Mouse (Mus musculus): Measurements from ENCODE around the gene Olfr1251. TPM values are rescaled to one million over a fixed set of nuclear protein-coding genes. Genes with fewer than 3 reads are reported as not detected.
"Not testable (repeated sequence)": the region's sequence is repeated elsewhere in the genome, so short reads cannot be mapped to it uniquely, and the experiment has no call there.

Gene Olfr1251
- 0.20 TPM for polyA plus RNA-seq (2012; fragmentation: generic; extraction: Trizol)

DNA sequence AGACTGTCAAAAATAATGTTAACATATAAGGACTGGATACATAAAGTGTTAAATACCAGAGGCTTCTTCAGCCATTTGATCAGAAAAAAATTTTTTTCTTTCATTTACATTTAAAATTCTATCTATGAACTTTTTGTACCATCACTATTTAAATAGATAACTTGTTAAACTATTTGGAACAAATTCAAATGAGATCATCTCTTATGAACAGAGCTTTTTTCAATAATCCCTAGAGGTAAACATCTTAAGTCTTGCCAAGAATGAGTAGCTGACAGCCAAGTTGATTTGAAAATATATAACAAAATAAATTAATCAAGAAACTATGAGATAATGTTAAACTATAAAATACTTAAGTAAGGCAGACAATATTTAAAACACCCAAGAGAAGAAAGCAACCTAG is at the start of gene Olfr1251:
Gene Olfr1251 (minus strand): TSS at position 101 of the 400 bp plus-strand sequence.
- H3ac ChIP-seq (ENCODE audit: control insufficient read depth, insufficient read length) = no peak within 1 kb of the TSS
- H3K4me2 ChIP-seq (ENCODE audit: low read depth) = no peak within 1 kb of the TSS
- H3K36me3 ChIP-seq (ENCODE audit: control insufficient read depth, insufficient read depth) = peaks cover 11% of the 10 kb centered on the region
- no peak for TF ChIP-seq REST (IDR thresholded peaks at IDR 0.05; ENCODE audit: insufficient read depth, insufficient read length)
- no peak for TF ChIP-seq SRF (IDR thresholded peaks at IDR 0.05; ENCODE audit: control insufficient read depth, insufficient read length, low read depth)
- TF ChIP-seq CEBPB (IDR thresholded peaks at IDR 0.05; ENCODE audit: insufficient read depth, poor library complexity, severe bottlenecking) = no peak
- TF ChIP-seq TCF3 (IDR thresholded peaks at IDR 0.05; ENCODE audit: insufficient read length, low read depth) = no peak
- no peak for TF ChIP-seq POLR2A (IDR thresholded peaks at IDR 0.05; ENCODE audit: insufficient read length, low read depth)
- no peak for TF ChIP-seq MYOG (IDR thresholded peaks at IDR 0.05; ENCODE audit: control insufficient read depth in 1 of 3, insufficient read depth in 1 of 3, insufficient read length in 2 of 3, low read depth in 2 of 3)
- TF ChIP-seq POLR2AphosphoS2 (IDR thresholded peaks at IDR 0.05; ENCODE audit: insufficient read length, low read depth) = no peak
- TF ChIP-seq E2F4 (IDR thresholded peaks at IDR 0.05; ENCODE audit: insufficient read depth) = no peak
- TF ChIP-seq TCF12 (IDR thresholded peaks at IDR 0.05; ENCODE audit: insufficient read depth, poor library complexity, severe bottlenecking) = no peak
- TF ChIP-seq MAX (IDR thresholded peaks at IDR 0.05; ENCODE audit: low read depth) = no peak
- no peak for TF ChIP-seq MYOD1 (IDR thresholded peaks at IDR 0.05; ENCODE audit: control insufficient read depth in 1 of 3, insufficient read length in 2 of 3, low read depth in 2 of 3)
- TF ChIP-seq USF1 (IDR thresholded peaks at IDR 0.05; ENCODE audit: low read depth) = no peak
- H3K4me3 ChIP-seq = no peak within 1 kb of the TSS
- H3K79me2 ChIP-seq (ENCODE audit: control insufficient read depth, insufficient read depth) = no peaks in the 10 kb centered on the region
- no peaks in the 10 kb centered on the region for H3K27me3 ChIP-seq (ENCODE audit: control insufficient read depth, insufficient read depth, insufficient read length)

- TF ChIP-seq POLR2AphosphoS2 (IDR thresholded peaks at IDR 0.05; ENCODE audit: insufficient read length, low read depth) (no peak), MAX (IDR thresholded peaks at IDR 0.05; ENCODE audit: low read depth) (no peak)
These were observed 20.2 kb upstream of the Olfr1251 start for GRCm38 (mm10) chr2:89691980-89692379.

DNA sequence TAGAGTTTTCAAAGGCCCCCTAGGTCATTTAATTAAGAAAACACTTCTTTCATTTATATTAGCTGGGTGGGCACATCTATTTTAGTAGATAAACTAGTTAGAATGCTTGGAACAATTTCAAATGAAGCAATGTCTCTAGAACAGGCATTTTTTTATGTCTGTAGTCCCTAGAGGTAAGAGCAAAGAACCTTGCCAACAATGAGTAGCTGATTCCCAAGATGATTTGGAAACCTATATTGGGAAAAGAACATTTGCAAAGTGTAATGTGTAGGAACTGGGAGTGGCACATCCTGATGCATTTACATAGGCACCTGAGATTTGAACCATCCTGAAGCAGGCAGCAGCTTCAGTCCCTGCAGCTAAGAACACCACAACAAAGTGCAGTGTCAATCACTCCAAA is 10.4 kb downstream of the Olfr1251 start, which contains the start of gene Olfr1250:
Gene Olfr1250 (minus strand): TSS at position 101 of the 400 bp plus-strand sequence.
- Histone ChIP-seq H3K27me3 (ENCODE audit: control insufficient read depth, insufficient read depth, insufficient read length) (no peaks in the 10 kb centered on the region), H3ac (ENCODE audit: control insufficient read depth, insufficient read length) (no peak within 1 kb of the TSS), H3K36me3 (ENCODE audit: control insufficient read depth, insufficient read depth) (no peaks in the 10 kb centered on the region), H3K79me2 (ENCODE audit: control insufficient read depth, insufficient read depth) (no peaks in the 10 kb centered on the region), H3K4me3 (no peak within 1 kb of the TSS), H3K4me2 (ENCODE audit: low read depth) (no peak within 1 kb of the TSS)
- TF ChIP-seq REST (IDR thresholded peaks at IDR 0.05; ENCODE audit: insufficient read depth, insufficient read length) = no peak
- TF ChIP-seq MYOD1 (IDR thresholded peaks at IDR 0.05; ENCODE audit: control insufficient read depth in 1 of 3, insufficient read length in 2 of 3, low read depth in 2 of 3) = no peak
- TF ChIP-seq MYOG (IDR thresholded peaks at IDR 0.05; ENCODE audit: control insufficient read depth in 1 of 3, insufficient read depth in 1 of 3, insufficient read length in 2 of 3, low read depth in 2 of 3) = no peak
- no peak for TF ChIP-seq USF1 (IDR thresholded peaks at IDR 0.05; ENCODE audit: low read depth)
- TF ChIP-seq SRF (IDR thresholded peaks at IDR 0.05; ENCODE audit: control insufficient read depth, insufficient read length, low read depth) = no peak
- TF ChIP-seq E2F4 (IDR thresholded peaks at IDR 0.05; ENCODE audit: insufficient read depth) = no peak
- TF ChIP-seq POLR2A (IDR thresholded peaks at IDR 0.05; ENCODE audit: insufficient read length, low read depth) = no peak
- TF ChIP-seq MAX (IDR thresholded peaks at IDR 0.05; ENCODE audit: low read depth) = no peak
- TF ChIP-seq TCF3 (IDR thresholded peaks at IDR 0.05; ENCODE audit: insufficient read length, low read depth) = no peak
- no peak for TF ChIP-seq TCF12 (IDR thresholded peaks at IDR 0.05; ENCODE audit: insufficient read depth, poor library complexity, severe bottlenecking)
- no peak for TF ChIP-seq POLR2AphosphoS2 (IDR thresholded peaks at IDR 0.05; ENCODE audit: insufficient read length, low read depth)
- TF ChIP-seq CEBPB (IDR thresholded peaks at IDR 0.05; ENCODE audit: insufficient read depth, poor library complexity, severe bottlenecking) = no peak

More at GRCm38 (mm10) chr2:89691980-89692379, 20.2 kb upstream of the Olfr1251 start:
- Histone ChIP-seq H3K27me3 (ENCODE audit: control insufficient read depth, insufficient read depth, insufficient read length) (no peaks in the 10 kb centered on the region), H3ac (ENCODE audit: control insufficient read depth, insufficient read length) (no peak overlapping the region), H3K36me3 (ENCODE audit: control insufficient read depth, insufficient read depth) (no peaks in the 10 kb centered on the region), H3K4me2 (ENCODE audit: low read depth) (no peak overlapping the region), H3K4me3 (no peak overlapping the region), H3K79me2 (ENCODE audit: control insufficient read depth, insufficient read depth) (no peaks in the 10 kb centered on the region)

DNA sequence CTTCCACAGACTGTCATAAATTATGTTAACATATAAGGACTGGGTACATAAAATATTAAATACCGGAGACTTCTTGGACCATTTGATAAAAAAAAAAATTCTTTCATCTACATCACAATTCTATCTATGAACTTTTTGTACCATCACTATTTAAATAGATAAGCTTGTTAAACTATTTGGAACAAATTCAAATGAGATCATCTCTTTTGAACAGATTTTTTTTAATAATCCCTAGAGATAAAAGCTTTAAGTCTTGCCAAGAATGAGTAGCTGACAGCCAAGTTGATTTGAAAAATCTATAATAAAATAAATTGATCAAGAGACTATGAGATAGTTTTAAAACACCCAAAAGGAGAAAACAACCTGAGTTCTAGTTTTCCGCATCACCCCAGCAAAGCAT is 36.9 kb downstream of the Olfr1251 start, which contains the start of gene Olfr1249:
Gene Olfr1249 (minus strand): TSS at position 101 of the 400 bp plus-strand sequence.
- H3K36me3 ChIP-seq (ENCODE audit: control insufficient read depth, insufficient read depth) = no peaks in the 10 kb centered on the region
- no peak within 1 kb of the TSS for H3K4me2 ChIP-seq (ENCODE audit: low read depth)
- no peak for TF ChIP-seq SRF (IDR thresholded peaks at IDR 0.05; ENCODE audit: control insufficient read depth, insufficient read length, low read depth)
- no peak for TF ChIP-seq POLR2A (IDR thresholded peaks at IDR 0.05; ENCODE audit: insufficient read length, low read depth)
- H3K27me3 ChIP-seq (ENCODE audit: control insufficient read depth, insufficient read depth, insufficient read length) = no peaks in the 10 kb centered on the region
- no peak within 1 kb of the TSS for H3K4me3 ChIP-seq
- no peaks in the 10 kb centered on the region for H3K79me2 ChIP-seq (ENCODE audit: control insufficient read depth, insufficient read depth)
- H3ac ChIP-seq (ENCODE audit: control insufficient read depth, insufficient read length) = no peak within 1 kb of the TSS

DNA sequence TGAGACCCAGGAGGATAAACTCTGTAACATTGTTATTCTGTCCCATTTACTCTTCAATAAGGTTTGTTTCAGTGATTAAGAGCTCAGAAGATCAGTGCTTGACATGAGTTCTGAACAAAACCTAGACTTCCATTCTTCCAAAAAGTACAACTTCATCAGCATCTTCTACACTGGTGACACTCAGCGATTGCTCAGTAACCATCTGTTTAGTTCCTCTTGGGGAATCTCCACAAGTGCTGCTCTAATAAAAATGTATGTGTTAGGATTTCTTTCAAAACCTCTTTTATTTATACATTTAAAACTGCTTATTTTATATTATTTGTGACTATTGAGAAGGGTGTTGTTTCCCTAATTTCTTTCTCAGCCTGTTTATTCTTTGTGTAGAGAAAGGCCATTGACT is 53.6 kb downstream of the Olfr1251 start, which contains the start of gene Olfr1248:
Gene Olfr1248 (minus strand): TSS at position 101 of the 400 bp plus-strand sequence.
- H3K4me3 ChIP-seq; H3K36me3 ChIP-seq (ENCODE audit: control insufficient read depth, insufficient read depth); H3K27me3 ChIP-seq (ENCODE audit: control insufficient read depth, insufficient read depth, insufficient read length); H3ac ChIP-seq (ENCODE audit: control insufficient read depth, insufficient read length); H3K79me2 ChIP-seq (ENCODE audit: control insufficient read depth, insufficient read depth); H3K4me2 ChIP-seq (ENCODE audit: low read depth): not testable (repeated sequence)

Other genes starting within 250 kb of the Olfr1251 start
- gene Olfr1240, start 228.9 kb downstream of the Olfr1251 start, polyA plus RNA-seq (2012; fragmentation: generic; extraction: Trizol) = not detected
- gene Olfr1241, start 184.8 kb downstream of the Olfr1251 start, polyA plus RNA-seq (2012; fragmentation: generic; extraction: Trizol) = not detected
- not detected for gene Olfr1242, start 173.6 kb downstream of the Olfr1251 start, polyA plus RNA-seq (2012; fragmentation: generic; extraction: Trizol)
- gene Olfr1243, start 140.4 kb downstream of the Olfr1251 start, polyA plus RNA-seq (2012; fragmentation: generic; extraction: Trizol) = not detected
- gene Olfr1245, start 93.5 kb downstream of the Olfr1251 start, polyA plus RNA-seq (2012; fragmentation: generic; extraction: Trizol) = not detected
- not detected for gene Olfr1246, start 78.8 kb downstream of the Olfr1251 start, polyA plus RNA-seq (2012; fragmentation: generic; extraction: Trizol)
- not detected for gene Olfr1247, start 57.8 kb downstream of the Olfr1251 start, polyA plus RNA-seq (2012; fragmentation: generic; extraction: Trizol)
- gene Olfr1248, start 53.7 kb downstream of the Olfr1251 start, polyA plus RNA-seq (2012; fragmentation: generic; extraction: Trizol) = not detected
- not detected for gene Olfr1249, start 37.0 kb downstream of the Olfr1251 start, polyA plus RNA-seq (2012; fragmentation: generic; extraction: Trizol)
- 0.04 TPM for gene Olfr1250, start 10.5 kb downstream of the Olfr1251 start, polyA plus RNA-seq (2012; fragmentation: generic; extraction: Trizol)
- gene Olfr1252, start 53.1 kb upstream of the Olfr1251 start, polyA plus RNA-seq (2012; fragmentation: generic; extraction: Trizol) = not detected
- not detected for gene Olfr1253, start 85.2 kb upstream of the Olfr1251 start, polyA plus RNA-seq (2012; fragmentation: generic; extraction: Trizol)
- gene Olfr1254, start 121.7 kb upstream of the Olfr1251 start, polyA plus RNA-seq (2012; fragmentation: generic; extraction: Trizol) = not detected
- gene Olfr1255, start 140.1 kb upstream of the Olfr1251 start, polyA plus RNA-seq (2012; fragmentation: generic; extraction: Trizol) = not detected
- not detected for gene Olfr1256, start 169.6 kb upstream of the Olfr1251 start, polyA plus RNA-seq (2012; fragmentation: generic; extraction: Trizol)
- gene Olfr48, start 176.3 kb upstream of the Olfr1251 start, polyA plus RNA-seq (2012; fragmentation: generic; extraction: Trizol) = not detected
- not detected for gene Olfr1257, start 206.5 kb upstream of the Olfr1251 start, polyA plus RNA-seq (2012; fragmentation: generic; extraction: Trizol)

All from myocyte (in vitro differentiated cells).